Mouse (Mus musculus): ENCODE measurements around the gene Cep63. TPM values are rescaled to one million over a fixed set of nuclear protein-coding genes. Genes with fewer than 3 reads are reported as not detected.

Gene Cep63
- polyA plus RNA-seq, 1 experiment from 2014 or later, result 34.2 TPM

- 48% methylated on average over 22 of the region's 22 CpGs for WGBS (ENCODE audit: insufficient replicate concordance)
- Histone ChIP-seq H3K4me3 (ENCODE audit: low read depth, low read length) (peak overlapping the region; percentile 6; the same call in 1 of the 2 replicates), H3K9ac (ENCODE audit: low read depth, low read length) (no peak overlapping the region), H3K27ac (ENCODE audit: low read depth, low read length) (no peak overlapping the region), H3K4me1 (ENCODE audit: control insufficient read depth, insufficient read depth, low read length) (0 out of 2 replicates have a peak, but pooled peaks cover 9% of the 10 kb centered on the region), H3K27me3 (ENCODE audit: control insufficient read depth, insufficient read depth, low read length) (peaks cover 38% of the 10 kb centered on the region), H3K9me3 (replicated peaks; ENCODE audit: control insufficient read depth, low read length) (no peaks in the 10 kb centered on the region), H3K4me2 (peak overlapping the region; percentile 64), H3K36me3 (ENCODE audit: control insufficient read depth, insufficient read depth, low read length) (no peaks in the 10 kb centered on the region)
- no peak for ATAC-seq (replicated peaks; ENCODE audit: insufficient number of reproducible peaks, low FRiP score, low TSS enrichment)
Measured at GRCm38 (mm10) chr9:102545406-102546255, 80.7 kb downstream of the Cep63 start.

- Histone ChIP-seq H3K4me2 (peak overlapping the region; percentile 64), H3K27me3 (ENCODE audit: control insufficient read depth, insufficient read depth, low read length) (peaks cover 38% of the 10 kb centered on the region), H3K9me3 (replicated peaks; ENCODE audit: control insufficient read depth, low read length) (no peaks in the 10 kb centered on the region), H3K27ac (ENCODE audit: low read depth, low read length) (no peak overlapping the region), H3K4me3 (ENCODE audit: low read depth, low read length) (peak overlapping the region; percentile 6), H3K9ac (ENCODE audit: low read depth, low read length) (no peak overlapping the region), H3K4me1 (ENCODE audit: control insufficient read depth, insufficient read depth, low read length) (0 out of 2 replicates have a peak, but pooled peaks cover 9% of the 10 kb centered on the region), H3K36me3 (ENCODE audit: control insufficient read depth, insufficient read depth, low read length) (no peaks in the 10 kb centered on the region)
- ATAC-seq (replicated peaks; ENCODE audit: insufficient number of reproducible peaks, low FRiP score, low TSS enrichment), result no peak
- WGBS (ENCODE audit: insufficient replicate concordance), result 3% methylated on average over 26 of the region's 26 CpGs
Measured at GRCm38 (mm10) chr9:102544773-102545366, 81.5 kb downstream of the Cep63 start.

- no peaks in the 10 kb centered on the region for H3K9me3 ChIP-seq (replicated peaks; ENCODE audit: control insufficient read depth, low read length)
- ATAC-seq (replicated peaks; ENCODE audit: insufficient number of reproducible peaks, low FRiP score, low TSS enrichment), result peak; percentile 64; the same call in 1 of the 2 replicates
- 0 out of 2 replicates have a peak, but pooled peaks cover 9% of the 10 kb centered on the region for H3K4me1 ChIP-seq (ENCODE audit: control insufficient read depth, insufficient read depth, low read length)
- WGBS (ENCODE audit: insufficient replicate concordance), result 17% methylated on average over 11 of the region's 11 CpGs
- H3K36me3 ChIP-seq (ENCODE audit: control insufficient read depth, insufficient read depth, low read length), result no peaks in the 10 kb centered on the region
- no peak overlapping the region for H3K9ac ChIP-seq (ENCODE audit: low read depth, low read length)
- H3K27me3 ChIP-seq (ENCODE audit: control insufficient read depth, insufficient read depth, low read length), result peaks cover 38% of the 10 kb centered on the region
- H3K27ac ChIP-seq (ENCODE audit: low read depth, low read length), result no peak overlapping the region
- peak overlapping the region; percentile 64 for H3K4me2 ChIP-seq
- H3K4me3 ChIP-seq (ENCODE audit: low read depth, low read length), result peak overlapping the region; percentile 6
Measured at GRCm38 (mm10) chr9:102544116-102544772, 82.1 kb downstream of the Cep63 start.

- no peak for ATAC-seq (replicated peaks; ENCODE audit: insufficient number of reproducible peaks, low FRiP score, low TSS enrichment)
- H3K4me1 ChIP-seq (ENCODE audit: control insufficient read depth, insufficient read depth, low read length), result 0 out of 2 replicates have a peak, but pooled peaks cover 9% of the 10 kb centered on the region
- H3K27ac ChIP-seq (ENCODE audit: low read depth, low read length), result no peak overlapping the region
- 58% methylated on average over 2 of the region's 2 CpGs for WGBS (ENCODE audit: insufficient replicate concordance)
- no peak overlapping the region for H3K9ac ChIP-seq (ENCODE audit: low read depth, low read length)
- H3K27me3 ChIP-seq (ENCODE audit: control insufficient read depth, insufficient read depth, low read length), result peaks cover 38% of the 10 kb centered on the region
- H3K36me3 ChIP-seq (ENCODE audit: control insufficient read depth, insufficient read depth, low read length), result no peaks in the 10 kb centered on the region
- H3K4me2 ChIP-seq, result no peak overlapping the region
- no peak overlapping the region for H3K4me3 ChIP-seq (ENCODE audit: low read depth, low read length)
- H3K9me3 ChIP-seq (replicated peaks; ENCODE audit: control insufficient read depth, low read length), result no peaks in the 10 kb centered on the region
Measured at GRCm38 (mm10) chr9:102543761-102544115, 82.6 kb downstream of the Cep63 start.

- Histone ChIP-seq H3K9ac (ENCODE audit: low read depth, low read length) (no peak overlapping the region), H3K27me3 (ENCODE audit: control insufficient read depth, insufficient read depth, low read length) (peaks cover 42% of the 10 kb centered on the region), H3K4me3 (ENCODE audit: low read depth, low read length) (no peak overlapping the region), H3K36me3 (ENCODE audit: control insufficient read depth, insufficient read depth, low read length) (no peaks in the 10 kb centered on the region), H3K4me2 (no peak overlapping the region), H3K4me1 (ENCODE audit: control insufficient read depth, insufficient read depth, low read length) (0 out of 2 replicates have a peak, but pooled peaks cover 9% of the 10 kb centered on the region), H3K9me3 (replicated peaks; ENCODE audit: control insufficient read depth, low read length) (no peaks in the 10 kb centered on the region), H3K27ac (ENCODE audit: low read depth, low read length) (no peak overlapping the region)
- ATAC-seq (replicated peaks; ENCODE audit: insufficient number of reproducible peaks, low FRiP score, low TSS enrichment), result no peak
- WGBS (ENCODE audit: insufficient replicate concordance), result 69% methylated on average over 8 of the region's 8 CpGs
Measured at GRCm38 (mm10) chr9:102542540-102542939, 83.8 kb downstream of the Cep63 start.

- Histone ChIP-seq H3K36me3 (ENCODE audit: control insufficient read depth, insufficient read depth, low read length) (no peaks in the 10 kb centered on the region), H3K9ac (ENCODE audit: low read depth, low read length) (no peak overlapping the region), H3K4me1 (ENCODE audit: control insufficient read depth, insufficient read depth, low read length) (0 out of 2 replicates have a peak, but pooled peaks cover 9% of the 10 kb centered on the region), H3K27ac (ENCODE audit: low read depth, low read length) (no peak overlapping the region), H3K27me3 (ENCODE audit: control insufficient read depth, insufficient read depth, low read length) (peaks cover 33% of the 10 kb centered on the region), H3K4me2 (no peak overlapping the region), H3K9me3 (replicated peaks; ENCODE audit: control insufficient read depth, low read length) (no peaks in the 10 kb centered on the region), H3K4me3 (ENCODE audit: low read depth, low read length) (no peak overlapping the region)
- WGBS (ENCODE audit: insufficient replicate concordance), result 82% methylated on average over 10 of the region's 10 CpGs
- ATAC-seq (replicated peaks; ENCODE audit: insufficient number of reproducible peaks, low FRiP score, low TSS enrichment), result no peak
Measured at GRCm38 (mm10) chr9:102541666-102542065, 84.7 kb downstream of the Cep63 start.

GRCm38 (mm10) chr9:102539699-102540098, 86.6 kb downstream of the Cep63 start:
- 53% methylated on average over 7 of the region's 7 CpGs for WGBS (ENCODE audit: insufficient replicate concordance)
- Histone ChIP-seq H3K4me3 (ENCODE audit: low read depth, low read length) (no peak overlapping the region), H3K4me2 (no peak overlapping the region), H3K9ac (ENCODE audit: low read depth, low read length) (no peak overlapping the region), H3K4me1 (ENCODE audit: control insufficient read depth, insufficient read depth, low read length) (0 out of 2 replicates have a peak, but pooled peaks cover 9% of the 10 kb centered on the region), H3K36me3 (ENCODE audit: control insufficient read depth, insufficient read depth, low read length) (no peaks in the 10 kb centered on the region), H3K27me3 (ENCODE audit: control insufficient read depth, insufficient read depth, low read length) (peaks cover 20% of the 10 kb centered on the region), H3K9me3 (replicated peaks; ENCODE audit: control insufficient read depth, low read length) (no peaks in the 10 kb centered on the region), H3K27ac (ENCODE audit: low read depth, low read length) (no peak overlapping the region)
- no peak for ATAC-seq (replicated peaks; ENCODE audit: insufficient number of reproducible peaks, low FRiP score, low TSS enrichment)

GRCm38 (mm10) chr9:102536968-102537367, 89.4 kb downstream of the Cep63 start:
- WGBS (ENCODE audit: insufficient replicate concordance), result 88% methylated on average over 4 of the region's 4 CpGs
- Histone ChIP-seq H3K27ac (ENCODE audit: low read depth, low read length) (no peak overlapping the region), H3K4me2 (no peak overlapping the region), H3K27me3 (ENCODE audit: control insufficient read depth, insufficient read depth, low read length) (peaks cover 7% of the 10 kb centered on the region), H3K36me3 (ENCODE audit: control insufficient read depth, insufficient read depth, low read length) (no peaks in the 10 kb centered on the region), H3K9ac (ENCODE audit: low read depth, low read length) (no peak overlapping the region), H3K9me3 (replicated peaks; ENCODE audit: control insufficient read depth, low read length) (no peaks in the 10 kb centered on the region), H3K4me1 (ENCODE audit: control insufficient read depth, insufficient read depth, low read length) (no peaks in the 10 kb centered on the region), H3K4me3 (ENCODE audit: low read depth, low read length) (no peak overlapping the region)
- no peak for ATAC-seq (replicated peaks; ENCODE audit: insufficient number of reproducible peaks, low FRiP score, low TSS enrichment)
